Mouse (Mus musculus) heart, adult 2 months (tissue): Measurements from ENCODE around the gene Hpca.

Experiments
- CTCF ChIP-seq: fragments of 200-600 bp; IDR thresholded peaks from 2 replicates; pipeline ENCODE4 v1.8.1; 2022; ENCODE audit warnings: antibody characterized with exemption, mild to moderate bottlenecking, moderate library complexity
- EP300 ChIP-seq: fragments of 200-500 bp; IDR thresholded peaks from 2 replicates; pipeline ENCODE4 v1.6.1; 2011; ENCODE audit warnings: low read depth, low read length, control low read depth; ENCODE audit not compliant: insufficient read depth

DNA sequence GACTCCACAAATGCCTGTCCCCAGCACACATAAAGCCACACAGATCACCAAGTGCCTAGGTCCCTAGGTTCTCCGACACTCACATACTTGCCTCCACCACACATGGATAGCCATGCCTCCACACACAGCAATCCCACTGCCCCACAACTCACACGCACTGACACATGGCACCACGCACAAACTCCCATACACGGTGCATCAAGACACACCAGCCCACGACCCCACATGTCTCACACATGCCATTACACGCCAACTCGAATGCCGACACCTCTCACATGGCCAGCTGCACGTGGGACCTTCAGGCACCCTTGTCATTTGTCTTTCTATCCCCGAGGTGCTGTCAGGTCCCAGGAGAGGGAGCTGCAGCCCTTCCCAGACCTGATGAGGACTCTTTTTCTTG is 2.1 kb downstream of the Hpca start:
- TF ChIP-seq CTCF (no peak), EP300 (no peak)
